Mouse (Mus musculus) v-Abl transformed pro-B cells (cell line): ENCODE results near the gene Mettl26.

Experiments used
- in situ Hi-C, 2 experiments: fragments of 400-800 bp; cut with MboI; formaldehyde crosslinking; loops; one replicate each; pipeline ENCODE4 v1.15.1; 2025; ENCODE audit not compliant: unreplicated experiment in 2 of 2

Gene Mettl26

GRCm38 (mm10) chr17:25874721-25875170, at the start of gene Mettl26:
Gene Mettl26, plus strand, starts transcription at chr17:25875074.
- in situ Hi-C loops: loop anchor here in 1 of 2 experiments (5.0 kb wide), 1 partner anchor 37 kb away; the partner anchor contains the start of gene Rhbdl1

DNA sequence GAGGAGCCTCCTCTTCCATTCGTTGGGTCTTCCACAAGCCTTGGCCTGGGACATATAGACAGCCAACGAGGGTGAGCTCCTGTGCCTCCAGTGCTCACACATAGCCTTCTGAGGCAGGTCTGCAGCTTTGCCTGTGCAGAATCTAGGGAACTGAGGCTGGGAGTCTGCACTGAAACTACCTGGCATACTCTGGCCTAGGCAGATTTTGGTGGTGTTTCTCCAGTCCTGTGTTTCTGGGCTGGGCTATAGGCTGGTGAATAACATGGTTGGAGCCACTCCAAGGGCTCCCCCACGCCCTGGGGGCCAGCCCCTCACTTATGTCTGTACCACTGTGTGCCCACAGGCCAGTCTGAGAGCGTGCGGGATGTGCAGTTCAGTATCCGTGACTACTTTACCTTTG, 49.6 kb upstream of the Mettl26 start:
- in situ Hi-C loops: no loop called here

GRCm38 (mm10) chr17:25825984-25826570, 48.8 kb upstream of the Mettl26 start:
- in situ Hi-C loops: no loop called here

DNA sequence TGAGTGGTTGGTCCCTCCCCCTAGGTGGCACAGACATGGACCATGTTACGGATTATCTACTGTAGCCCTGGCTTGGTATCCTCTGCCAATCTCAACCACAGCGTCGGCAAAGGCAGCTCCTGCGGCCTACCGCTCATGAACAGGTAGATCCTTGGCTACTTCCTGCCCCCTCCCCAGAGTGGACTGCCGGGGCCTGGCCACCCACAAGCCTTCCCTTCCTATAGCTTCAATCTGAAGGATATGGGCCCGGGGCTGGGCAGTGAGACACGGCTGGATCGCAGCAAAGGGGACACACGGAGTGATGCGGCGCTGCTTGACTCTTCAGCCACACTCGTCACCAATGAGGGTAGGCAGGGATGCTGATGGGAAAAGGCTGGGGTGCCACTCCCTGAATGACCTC, 47.9 kb upstream of the Mettl26 start:
- in situ Hi-C loops: no loop called here

- in situ Hi-C loops: no loop called here
These were observed 47.2 kb upstream of the Mettl26 start for GRCm38 (mm10) chr17:25827546-25828222.

GRCm38 (mm10) chr17:25828223-25828594, 46.7 kb upstream of the Mettl26 start:
- in situ Hi-C loops: no loop called here

- in situ Hi-C loops: no loop called here
These were observed 45.9 kb upstream of the Mettl26 start, which contains the start of gene Jmjd8 for GRCm38 (mm10) chr17:25828712-25829557. Gene Jmjd8, plus strand, starts transcription at chr17:25828867.

- in situ Hi-C loops: no loop called here
These were observed 45.3 kb upstream of the Mettl26 start for GRCm38 (mm10) chr17:25829558-25830017.

DNA sequence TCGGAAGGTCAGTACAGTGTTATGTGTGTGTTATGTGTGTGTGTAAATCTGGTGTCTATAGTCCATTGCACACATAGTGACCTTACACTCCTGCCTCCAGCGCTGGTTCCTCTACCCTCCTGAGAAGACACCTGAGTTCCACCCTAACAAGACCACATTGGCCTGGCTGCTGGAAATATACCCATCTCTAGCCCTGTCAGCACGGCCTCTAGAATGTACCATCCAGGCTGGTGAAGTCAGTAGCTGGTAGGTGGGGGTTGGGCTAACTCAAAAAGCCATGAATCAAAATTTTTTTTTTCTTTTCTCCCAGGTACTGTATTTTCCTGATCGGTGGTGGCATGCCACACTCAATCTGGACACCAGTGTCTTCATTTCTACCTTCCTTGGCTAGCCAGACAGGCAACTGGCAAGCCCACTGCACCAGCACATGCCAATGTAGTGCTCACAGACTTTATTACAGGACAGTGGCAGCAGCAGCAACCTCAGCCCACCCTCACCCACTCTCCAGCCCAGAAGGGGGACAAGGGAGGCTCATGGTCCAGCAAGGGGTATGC, 44.6 kb upstream of the Mettl26 start:
- in situ Hi-C loops: no loop called here

DNA sequence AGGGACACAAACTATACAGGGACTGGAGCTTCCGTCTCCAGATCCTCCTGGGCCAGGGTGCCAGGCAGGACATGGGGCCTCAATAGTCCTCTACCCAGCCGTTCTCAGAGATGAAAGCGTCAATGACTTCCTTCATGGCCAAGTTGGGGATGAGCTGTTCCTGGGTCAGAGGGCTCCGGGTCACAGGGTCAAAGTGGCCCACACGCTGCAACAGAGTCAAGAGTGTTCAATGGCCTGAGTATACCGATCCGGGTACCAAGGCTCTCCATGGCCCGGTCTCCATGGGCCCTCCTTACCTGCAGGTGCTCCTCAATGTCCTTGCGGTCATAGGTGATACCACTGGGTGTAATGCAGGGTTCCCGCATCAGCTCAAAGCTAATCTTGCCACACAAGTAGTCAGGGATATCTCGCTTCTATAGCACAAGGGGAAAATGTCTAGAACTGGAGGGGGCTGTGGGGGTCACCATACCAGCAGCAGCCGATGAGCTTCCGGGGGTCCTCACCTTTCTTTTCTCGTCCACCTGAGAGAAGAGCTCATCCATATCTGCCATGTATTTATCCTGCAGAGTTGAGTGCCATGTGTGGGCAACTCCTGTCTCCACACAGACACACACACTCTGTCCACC, 44.0 kb upstream of the Mettl26 start:
- in situ Hi-C loops: no loop called here

- in situ Hi-C loops: no loop called here
These were observed 43.2 kb upstream of the Mettl26 start for GRCm38 (mm10) chr17:25831451-25832281.

- in situ Hi-C loops: no loop called here
These were observed 42.2 kb upstream of the Mettl26 start for GRCm38 (mm10) chr17:25832436-25833290.

- in situ Hi-C loops: no loop called here
These were observed 41.6 kb upstream of the Mettl26 start, which contains the start of gene Stub1 for GRCm38 (mm10) chr17:25833291-25833663. Gene Stub1, minus strand, starts transcription at chr17:25833404.

- in situ Hi-C loops: no loop called here
These were observed 40.8 kb upstream of the Mettl26 start for GRCm38 (mm10) chr17:25833961-25834594.

DNA sequence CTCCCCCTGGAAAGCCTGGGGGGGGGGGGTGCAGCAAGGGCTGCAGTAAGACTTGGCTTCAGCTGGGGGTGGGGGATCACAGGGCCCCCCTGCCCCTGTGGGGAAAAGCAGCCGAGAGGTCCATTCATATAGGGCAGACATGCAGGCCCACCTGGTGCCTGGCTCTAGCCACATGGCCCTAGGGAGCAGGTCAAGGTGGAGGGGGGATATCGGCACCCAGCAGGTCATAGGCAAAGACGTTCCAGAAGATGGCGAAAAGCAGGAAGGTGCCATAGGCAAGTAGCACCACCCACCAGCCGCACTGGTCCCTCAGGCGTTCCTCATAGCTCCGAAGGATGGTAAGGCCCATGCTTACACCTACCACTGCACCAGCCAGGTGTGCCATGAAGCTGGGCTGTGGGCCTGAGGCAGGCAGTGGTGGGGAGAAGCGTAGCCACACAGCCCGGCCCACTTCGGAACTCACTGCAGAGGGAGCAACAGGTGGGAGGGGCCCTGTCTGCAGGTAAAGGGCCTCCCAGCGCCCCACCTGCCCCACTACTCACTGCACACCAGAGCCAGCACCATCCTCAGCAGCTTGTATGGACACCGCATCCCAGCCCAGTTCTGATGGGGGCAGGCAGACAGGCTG, 40.2 kb upstream of the Mettl26 start:
- in situ Hi-C loops: loop anchor here in 1 of 2 experiments (5.0 kb wide), 1 partner anchor 38 kb away; no protein-coding TSS in a partner anchor

GRCm38 (mm10) chr17:25835301-25835700, 39.6 kb upstream of the Mettl26 start:
- in situ Hi-C loops: loop anchor here in 1 of 2 experiments (5.0 kb wide), 1 partner anchor 37 kb away; no protein-coding TSS in a partner anchor

DNA sequence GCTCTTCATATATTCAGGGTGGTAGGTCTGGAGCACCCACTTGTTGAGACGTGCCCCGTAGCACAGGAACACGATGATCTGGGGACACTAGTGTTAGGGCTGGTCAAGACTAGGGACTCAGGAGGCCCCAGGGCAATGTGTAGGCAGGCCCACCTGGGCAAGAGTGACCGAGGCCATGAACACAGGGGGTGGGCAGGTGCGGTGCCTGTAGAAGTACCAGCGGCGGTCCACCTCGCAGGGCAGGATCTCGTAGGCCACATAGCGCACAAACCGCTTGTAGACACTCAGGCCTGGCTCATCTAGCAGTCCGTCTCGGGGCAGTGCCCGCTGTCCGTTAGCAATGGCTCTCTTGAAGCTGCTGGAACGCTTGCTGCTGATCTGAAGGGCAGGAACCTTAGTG, 39.1 kb upstream of the Mettl26 start:
- in situ Hi-C loops: loop anchor here in 1 of 2 experiments (5.0 kb wide), 1 partner anchor 36 kb away; no protein-coding TSS in a partner anchor
